Mouse (Mus musculus) heart, adult 2 months (tissue): ENCODE data around the gene Gm49661.

Experiments used
- CTCF ChIP-seq: fragments of 200-600 bp; IDR thresholded peaks from 2 replicates; pipeline ENCODE4 v1.8.1; 2022; ENCODE audit warnings: antibody characterized with exemption, mild to moderate bottlenecking, moderate library complexity
- EP300 ChIP-seq: fragments of 200-500 bp; IDR thresholded peaks from 2 replicates; pipeline ENCODE4 v1.6.1; 2011; ENCODE audit warnings: low read depth, low read length, control low read depth; ENCODE audit not compliant: insufficient read depth
- POLR2A ChIP-seq: fragments of 200-500 bp; IDR thresholded peaks from 2 replicates; pipeline ENCODE4 v1.6.1; 2011; ENCODE audit warnings: mild to moderate bottlenecking, low read depth, low read length, control low read depth; ENCODE audit not compliant: insufficient read depth

DNA sequence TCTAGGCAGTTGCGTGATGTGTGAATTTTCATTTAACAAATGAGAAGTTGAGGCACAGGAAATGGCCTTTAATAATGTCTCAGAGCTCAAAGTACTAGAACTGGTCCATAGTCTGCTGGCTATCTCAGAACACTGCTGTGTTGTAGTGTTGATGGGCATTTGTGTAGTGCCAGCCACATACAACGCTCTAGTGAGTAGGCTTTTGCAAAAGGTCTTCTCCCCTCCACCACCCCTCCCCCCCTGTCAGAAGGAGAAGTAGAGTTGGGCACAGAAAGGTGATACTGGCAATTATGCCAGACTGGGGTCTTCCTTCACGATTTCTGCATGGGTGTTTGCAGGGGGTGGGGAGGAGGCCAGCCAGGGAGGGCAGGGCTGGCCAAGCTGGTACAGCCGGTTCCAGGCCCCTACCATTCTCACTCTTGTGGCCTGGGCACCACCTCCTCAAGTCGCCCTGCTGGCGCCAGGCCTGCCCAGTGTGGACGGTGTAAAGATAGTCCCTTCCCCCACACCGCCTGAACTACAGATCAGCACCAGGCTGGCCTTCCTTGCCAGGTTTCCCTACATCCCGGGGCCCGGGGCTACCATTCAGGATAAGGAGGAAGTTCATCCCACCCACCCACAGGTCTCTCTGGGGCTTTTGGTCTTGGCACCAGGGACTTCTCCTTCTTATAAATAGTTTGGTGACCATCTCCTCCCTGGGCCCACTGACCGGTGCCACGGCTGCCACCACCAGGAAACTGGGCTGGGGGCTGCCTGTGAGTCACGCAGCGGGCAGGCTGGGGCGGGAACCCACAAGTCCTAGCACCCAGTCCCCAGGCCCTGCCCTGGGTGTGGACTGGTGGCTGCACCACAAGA lies 12.6 kb upstream of the Gm49661 start:
- TF ChIP-seq CTCF (no peak), EP300 (no peak), POLR2A (no peak)
